Mouse (Mus musculus) midbrain, embryonic 14.5 days (tissue): Measurements from ENCODE around the gene Cfb. TPM values are rescaled to one million over a fixed set of nuclear protein-coding genes. Genes with fewer than 3 reads are reported as not detected.

Experiments used
- microRNA-seq: library from miRNA; unstranded; fragments of <30 nt; microRNA quantifications from one replicate; pipeline ENCODE4, GENCODE M21; 2016
- polyA plus RNA-seq: library from polyadenylated mRNA; unstranded; fragments of >200 nt; fragmentation: Nextera tagmentation; extraction: Ambion mirVana; gene quantifications from 2 replicates; pipeline ENCODE4 v1.2.1, GENCODE M21; 2014

The Cfb gene
- polyA plus RNA-seq, 1 experiment from 2014 or later = 3.0 TPM

Small RNA genes within 50 kb of the gene (microRNA-seq; reads per million reads assigned to microRNA genes)
- gene Mir6970 (1.5 reads per million, percentile 3 among the genes with 10 or more reads in this experiment), gene Mir6971 (4.1 reads per million, percentile 24 among the genes with 10 or more reads in this experiment), gene Mir6972 (not detected)

Other genes with a start within 250 kb of the Cfb start
- gene Egfl8, start 246.5 kb downstream of the Cfb start, polyA plus RNA-seq = 6.7 and 9.5 TPM in 2 replicates
- gene Ppt2, start 234.0 kb downstream of the Cfb start, polyA plus RNA-seq = 23.4 and 25.5 TPM in 2 replicates
- 12.4 and 13.6 TPM in 2 replicates for gene Prrt1, start 233.0 kb downstream of the Cfb start, polyA plus RNA-seq
- 11.2 and 14.5 TPM in 2 replicates for gene Fkbpl, start 217.8 kb downstream of the Cfb start, polyA plus RNA-seq
- gene Atf6b, start 215.4 kb downstream of the Cfb start, polyA plus RNA-seq = 97.1 TPM in 2 replicates
- gene Tnxb, start 192.0 kb downstream of the Cfb start, polyA plus RNA-seq = 0.13 and 0.24 TPM in 2 replicates
- gene C4b, start 118.6 kb downstream of the Cfb start, polyA plus RNA-seq = 0.09 TPM in 1 of 2 replicates, not detected in the other
- not detected in 2 replicates for gene Cyp21a1, start 58.0 kb downstream of the Cfb start, polyA plus RNA-seq
- 32.1 and 39.3 TPM in 2 replicates for gene Stk19, start 25.6 kb downstream of the Cfb start, polyA plus RNA-seq
- gene Dxo, start 25.5 kb downstream of the Cfb start, polyA plus RNA-seq = 66.6 and 68.6 TPM in 2 replicates
- gene Skiv2l, start 12.3 kb downstream of the Cfb start, polyA plus RNA-seq = 47.7 and 55.5 TPM in 2 replicates
- 75.5 and 85.3 TPM in 2 replicates for gene Nelfe, start 12.1 kb downstream of the Cfb start, polyA plus RNA-seq
- gene Zbtb12, start 17.0 kb upstream of the Cfb start, polyA plus RNA-seq = 3.0 and 6.8 TPM in 2 replicates
- gene Gm20547, start 19.5 kb upstream of the Cfb start, polyA plus RNA-seq = not detected in 2 replicates
- gene C2, start 35.7 kb upstream of the Cfb start, polyA plus RNA-seq = 2.1 and 3.6 TPM in 2 replicates
- gene Ehmt2, start 36.0 kb upstream of the Cfb start, polyA plus RNA-seq = 91.6 and 97.0 TPM in 2 replicates
- not detected in 2 replicates for gene Slc44a4, start 51.9 kb upstream of the Cfb start, polyA plus RNA-seq
- gene Neu1, start 68.7 kb upstream of the Cfb start, polyA plus RNA-seq = 25.1 and 28.2 TPM in 2 replicates
- 0.17 and 0.53 TPM in 2 replicates for gene Hspa1b, start 96.7 kb upstream of the Cfb start, polyA plus RNA-seq
- gene Gm20481, start 107.4 kb upstream of the Cfb start, polyA plus RNA-seq = 1.1 and 2.3 TPM in 2 replicates
- 5.6 and 8.1 TPM in 2 replicates for gene Hspa1a, start 109.6 kb upstream of the Cfb start, polyA plus RNA-seq
- gene Hspa1l, start 110.2 kb upstream of the Cfb start, polyA plus RNA-seq = 1.6 and 2.3 TPM in 2 replicates
- 103 and 110 TPM in 2 replicates for gene Lsm2, start 119.3 kb upstream of the Cfb start, polyA plus RNA-seq
- 43.4 and 51.1 TPM in 2 replicates for gene Vars, start 138.5 kb upstream of the Cfb start, polyA plus RNA-seq
- gene Vwa7, start 154.1 kb upstream of the Cfb start, polyA plus RNA-seq = 0.12 and 0.16 TPM in 2 replicates
- gene Sapcd1, start 165.5 kb upstream of the Cfb start, polyA plus RNA-seq = 2.0 and 2.2 TPM in 2 replicates
- 2.1 and 2.8 TPM in 2 replicates for gene Msh5, start 184.2 kb upstream of the Cfb start, polyA plus RNA-seq
- gene Clic1, start 187.4 kb upstream of the Cfb start, polyA plus RNA-seq = 17.7 and 22.8 TPM in 2 replicates
- 375 and 392 TPM in 2 replicates for gene Ddah2, start 196.5 kb upstream of the Cfb start, polyA plus RNA-seq
- gene Ly6g6c, start 202.9 kb upstream of the Cfb start, polyA plus RNA-seq = not detected in 2 replicates
- 0.11 and 0.21 TPM in 2 replicates for gene Mpig6b, start 203.7 kb upstream of the Cfb start, polyA plus RNA-seq
- gene Ly6g6e, start 214.4 kb upstream of the Cfb start, polyA plus RNA-seq = 0.62 TPM in 1 of 2 replicates, not detected in the other
- gene Ly6g6d, start 215.5 kb upstream of the Cfb start, polyA plus RNA-seq = 0.78 and 1.5 TPM in 2 replicates
- gene Ly6g6f, start 223.1 kb upstream of the Cfb start, polyA plus RNA-seq = not detected in 2 replicates
- 79.4 and 86.0 TPM in 2 replicates for gene Abhd16a, start 226.7 kb upstream of the Cfb start, polyA plus RNA-seq
- gene Ly6g5c, start 245.8 kb upstream of the Cfb start, polyA plus RNA-seq = not detected in 2 replicates